Mouse (Mus musculus) stomach, postnatal 0 days (tissue): Measurements from ENCODE around the gene Lrmda.

Experiments used
- CTCF ChIP-seq: IDR thresholded peaks from 2 replicates; pipeline ENCODE4 v1.5.1; 2016; ENCODE audit warnings: antibody characterized with exemption, low read depth, mild to moderate bottlenecking, moderate library complexity
- EP300 ChIP-seq: optimal IDR thresholded peaks from 2 replicates; pipeline ENCODE3; 2016; ENCODE audit warnings: antibody characterized with exemption

- TF ChIP-seq EP300: no peak
- TF ChIP-seq CTCF: no peak
Measured at GRCm38 (mm10) chr14:22907221-22907620, 887.7 kb downstream of the Lrmda start.
